Mouse (Mus musculus) heart, postnatal 4 days (tissue): ENCODE data around the gene Jmjd1c. TPM values are rescaled to one million over a fixed set of nuclear protein-coding genes. Genes with fewer than 3 reads are reported as not detected.

Source experiments
- total RNA-seq, 2 experiments: library from RNA; stranded (reverse); gene quantifications; 2 replicates each; pipeline ENCODE4 v1.2.3; 2021

Jmjd1c gene
- total RNA-seq, 2 experiments from 2014 or later, result 66.7 to 70.5 TPM

Other genes starting within 250 kb of the Jmjd1c start
- gene Reep3, start 820 bp downstream of the Jmjd1c start, total RNA-seq, result 10 to 100 TPM; 42.9 to 43.7 TPM
- 1 to 10 TPM; 7.2 to 8.3 TPM for gene Nrbf2, start 189.2 kb downstream of the Jmjd1c start, total RNA-seq